Mouse (Mus musculus): ENCODE results near the gene Ftsj3. TPM values are rescaled to one million over a fixed set of nuclear protein-coding genes. Genes with fewer than 3 reads are reported as not detected.

The Ftsj3 gene
- polyA plus RNA-seq (2015; fragmentation: Nextera tagmentation; extraction: Ambion mirVana) = 50.8 and 52.7 TPM in 2 replicates

DNA sequence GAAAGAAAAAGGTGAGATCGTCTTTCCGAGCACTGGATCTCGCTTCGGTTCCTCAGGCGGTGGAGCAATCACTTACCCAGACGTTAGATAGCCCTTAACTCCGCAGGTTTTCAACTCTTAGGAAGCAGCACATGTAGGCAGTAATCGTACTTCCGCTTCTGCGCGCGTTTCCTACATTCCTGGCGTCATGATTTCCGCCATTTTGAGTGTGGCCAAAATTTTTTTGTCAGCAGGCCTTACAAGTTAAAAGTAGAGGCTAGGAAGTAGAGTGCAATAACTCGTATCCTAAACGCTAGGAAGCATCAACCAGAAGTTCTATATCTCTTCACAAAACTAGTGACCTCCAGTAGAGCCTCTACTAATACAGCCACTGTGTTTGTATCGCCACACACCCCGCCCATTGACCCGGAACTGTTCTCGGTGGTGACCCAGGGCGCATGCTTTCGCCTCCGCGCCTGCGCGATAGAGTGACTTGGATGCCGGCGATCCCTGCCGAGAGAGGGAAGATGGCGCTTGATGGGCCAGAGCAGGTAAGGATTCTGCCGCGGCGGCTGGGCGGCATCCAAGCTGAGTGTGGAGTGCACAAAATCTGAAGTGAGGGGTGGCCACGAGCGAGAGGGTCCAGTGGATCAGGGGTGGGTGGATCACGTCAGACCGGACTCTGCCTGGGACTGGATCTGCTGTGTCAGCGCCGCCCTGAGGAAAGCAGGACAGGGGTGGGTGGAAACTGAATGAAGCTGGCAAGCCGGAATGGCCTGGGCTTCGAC is at the start of gene Ftsj3, which contains the start of gene Psmc5:
Gene Ftsj3 (minus strand): TSS at position 395 of the 767 bp plus-strand sequence.
Gene Psmc5 (plus strand): TSS at position 470 of the 767 bp plus-strand sequence.
- Histone ChIP-seq H3K27me3 (no peaks in the 10 kb centered on the region), H3K4me1 (peaks cover 19% of the 10 kb centered on the region), H3K9me3 (no peaks in the 10 kb centered on the region), H3K36me3 (peaks cover 56% of the 10 kb centered on the region), H3K27ac (peak within 1 kb of the TSS; percentile 83), H3K9ac (peak within 1 kb of the TSS; percentile 76), H3K4me3 (peak within 1 kb of the TSS; percentile 84), H3K4me2 (peak within 1 kb of the TSS; percentile 77)
- peak; percentile 94 for ATAC-seq (ENCODE audit: insufficient number of reproducible peaks, low FRiP score, low TSS enrichment, low read depth)
- under 1% methylated on average over 42 of the region's 42 CpGs for WGBS

DNA sequence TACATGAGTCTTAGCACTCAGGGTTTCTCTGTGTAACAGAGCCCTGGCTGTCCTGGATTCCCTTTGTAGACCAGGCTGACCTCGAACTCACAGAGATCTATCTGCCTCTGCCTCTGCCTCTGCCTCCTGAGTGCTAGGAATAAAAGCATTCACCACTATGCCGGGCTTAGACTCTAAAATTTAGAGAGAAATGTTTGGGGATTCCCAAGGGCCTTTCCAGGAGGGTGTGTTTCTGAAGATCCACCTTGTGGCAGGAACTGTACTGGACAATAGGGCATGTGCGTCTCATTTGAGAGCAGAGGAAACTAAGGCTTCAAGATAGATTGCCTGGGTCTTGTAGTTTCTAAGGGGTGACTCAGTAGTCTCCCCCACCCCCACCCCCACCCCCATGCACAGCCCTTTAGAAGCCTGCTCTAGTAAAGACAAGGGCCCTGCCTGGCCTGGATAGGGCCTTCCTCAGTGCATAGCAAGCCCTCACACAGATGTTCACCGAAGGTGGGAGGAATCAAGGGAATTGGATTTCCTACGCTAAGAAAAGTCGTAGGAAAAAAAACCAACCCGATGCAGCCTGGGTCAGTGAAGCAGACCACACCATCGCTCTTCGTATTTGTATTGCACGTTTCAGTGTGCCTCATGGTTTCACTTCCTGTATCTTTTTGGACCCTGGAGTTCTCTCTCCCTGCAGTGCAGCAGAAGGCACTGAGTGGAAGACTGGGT is 49.6 kb upstream of the Ftsj3 start:
- Histone ChIP-seq H3K27me3 (no peaks in the 10 kb centered on the region), H3K27ac (no peak overlapping the region), H3K4me1 (0 out of 2 replicates have a peak, but pooled peaks cover 3% of the 10 kb centered on the region), H3K4me2 (no peak overlapping the region), H3K36me3 (no peaks in the 10 kb centered on the region), H3K9ac (no peak overlapping the region), H3K9me3 (no peaks in the 10 kb centered on the region), H3K4me3 (no peak overlapping the region)
- 72% methylated on average over 10 of the region's 10 CpGs for WGBS
- ATAC-seq (ENCODE audit: insufficient number of reproducible peaks, low FRiP score, low TSS enrichment, low read depth) = no peak

DNA sequence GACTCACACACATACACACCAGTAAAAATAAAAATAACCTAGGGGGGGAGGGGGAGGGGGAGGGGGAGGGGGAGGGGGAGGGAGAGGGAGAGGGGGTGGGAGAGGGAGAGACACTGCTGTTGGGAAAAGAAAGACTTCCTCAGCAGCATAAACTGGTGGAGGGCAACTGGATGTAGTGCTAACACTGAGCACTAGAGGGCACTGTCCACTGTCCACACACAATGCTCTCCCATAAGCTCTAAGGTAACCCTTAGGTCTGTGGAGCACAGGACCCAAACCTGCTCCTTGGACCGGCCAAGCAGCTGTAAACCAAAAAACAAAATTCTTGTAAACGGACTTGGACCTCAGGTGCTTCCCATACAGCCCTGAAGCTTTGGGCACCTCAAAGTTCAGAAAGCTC is 46.8 kb upstream of the Ftsj3 start:
- Histone ChIP-seq H3K4me3 (no peak overlapping the region), H3K9me3 (no peaks in the 10 kb centered on the region), H3K36me3 (no peaks in the 10 kb centered on the region), H3K4me2 (no peak overlapping the region), H3K27me3 (no peaks in the 10 kb centered on the region), H3K27ac (no peak overlapping the region), H3K4me1 (no peaks in the 10 kb centered on the region), H3K9ac (no peak overlapping the region)
- ATAC-seq (ENCODE audit: insufficient number of reproducible peaks, low FRiP score, low TSS enrichment, low read depth) = no peak
- 10% methylated on average over 2 of the region's 2 CpGs for WGBS

DNA sequence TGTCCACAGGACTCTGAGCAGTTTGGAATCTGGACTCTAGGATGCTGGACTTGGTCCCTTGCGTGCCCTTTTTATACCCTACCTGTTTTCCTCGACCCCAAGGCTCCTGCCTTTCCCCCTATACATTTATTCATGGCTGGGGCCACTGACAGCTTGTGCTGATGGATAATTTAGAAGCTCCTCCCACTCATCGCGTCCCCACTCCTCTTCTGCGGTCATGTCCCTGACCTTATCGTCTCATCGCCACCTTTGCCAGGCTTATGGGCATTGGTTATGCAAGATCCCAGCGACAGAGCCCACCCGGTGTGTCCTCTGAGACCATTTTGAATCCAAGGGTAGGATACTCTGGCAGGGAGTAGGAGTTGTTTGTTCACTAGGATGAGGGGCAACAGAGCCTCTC is 45.9 kb upstream of the Ftsj3 start, which contains the start of gene Gh:
Gene Gh (minus strand): TSS at position 101 of the 400 bp plus-strand sequence.
- H3K4me1 ChIP-seq = no peaks in the 10 kb centered on the region
- H3K36me3 ChIP-seq = no peaks in the 10 kb centered on the region
- no peak within 1 kb of the TSS for H3K27ac ChIP-seq
- H3K4me2 ChIP-seq = no peak within 1 kb of the TSS
- no peaks in the 10 kb centered on the region for H3K27me3 ChIP-seq
- WGBS = 74% methylated on average over 9 of the region's 9 CpGs
- H3K9ac ChIP-seq = no peak within 1 kb of the TSS
- no peaks in the 10 kb centered on the region for H3K9me3 ChIP-seq
- no peak within 1 kb of the TSS for H3K4me3 ChIP-seq
- ATAC-seq (ENCODE audit: insufficient number of reproducible peaks, low FRiP score, low TSS enrichment, low read depth) = no peak

DNA sequence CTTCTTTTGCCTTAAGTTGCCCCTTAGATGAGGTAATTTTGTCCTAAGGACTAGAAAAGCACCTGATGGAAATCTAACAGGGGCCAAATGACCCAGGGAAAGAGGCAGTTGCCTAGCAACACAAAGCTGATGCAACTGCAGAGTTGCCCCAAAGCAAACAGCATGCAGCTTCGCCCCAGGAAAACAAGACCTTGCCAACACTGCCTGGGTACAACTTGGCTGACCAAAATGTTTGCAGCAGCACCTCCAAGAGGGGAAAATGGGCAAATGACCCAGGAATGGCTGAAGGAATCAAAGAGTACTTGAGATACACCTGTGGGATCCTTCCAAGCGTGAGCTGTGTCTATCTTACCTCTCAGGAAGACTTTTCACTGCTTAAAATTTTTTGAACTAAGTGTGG is 36.0 kb upstream of the Ftsj3 start:
- Histone ChIP-seq H3K9me3 (no peaks in the 10 kb centered on the region), H3K27me3 (no peaks in the 10 kb centered on the region), H3K4me1 (peaks cover 11% of the 10 kb centered on the region; the same call in 1 of the 2 replicates), H3K9ac (no peak overlapping the region), H3K4me3 (no peak overlapping the region), H3K4me2 (no peak overlapping the region), H3K36me3 (no peaks in the 10 kb centered on the region), H3K27ac (no peak overlapping the region)
- WGBS = 89% methylated on average over 2 of the region's 2 CpGs
- no peak for ATAC-seq (ENCODE audit: insufficient number of reproducible peaks, low FRiP score, low TSS enrichment, low read depth)

DNA sequence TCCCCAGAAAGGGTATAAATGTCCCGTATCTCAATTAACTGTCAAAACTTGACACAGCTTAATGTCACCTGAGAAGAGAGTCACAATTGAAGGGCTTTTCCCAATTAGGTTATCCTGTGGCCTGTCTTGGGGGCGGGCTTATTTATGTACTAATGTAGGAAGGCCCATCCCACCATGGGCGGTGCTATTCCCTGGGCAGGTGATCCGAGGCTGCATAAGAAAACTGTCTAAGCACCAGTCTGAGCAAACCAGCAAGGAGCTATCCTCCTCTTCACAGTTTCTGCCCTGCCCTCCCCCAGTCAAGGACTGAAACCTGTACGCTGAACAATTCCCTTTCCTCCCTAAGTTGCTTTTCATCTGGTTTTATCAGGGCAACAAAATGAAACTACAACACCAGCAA is 34.5 kb upstream of the Ftsj3 start:
- H3K4me3 ChIP-seq = no peak overlapping the region
- WGBS = 86% methylated on average over 5 of the region's 5 CpGs
- H3K36me3 ChIP-seq = no peaks in the 10 kb centered on the region
- H3K4me1 ChIP-seq = peaks cover 19% of the 10 kb centered on the region
- no peak overlapping the region for H3K27ac ChIP-seq
- no peak overlapping the region for H3K9ac ChIP-seq
- no peak for ATAC-seq (ENCODE audit: insufficient number of reproducible peaks, low FRiP score, low TSS enrichment, low read depth)
- no peaks in the 10 kb centered on the region for H3K9me3 ChIP-seq
- no peaks in the 10 kb centered on the region for H3K27me3 ChIP-seq
- H3K4me2 ChIP-seq = no peak overlapping the region

DNA sequence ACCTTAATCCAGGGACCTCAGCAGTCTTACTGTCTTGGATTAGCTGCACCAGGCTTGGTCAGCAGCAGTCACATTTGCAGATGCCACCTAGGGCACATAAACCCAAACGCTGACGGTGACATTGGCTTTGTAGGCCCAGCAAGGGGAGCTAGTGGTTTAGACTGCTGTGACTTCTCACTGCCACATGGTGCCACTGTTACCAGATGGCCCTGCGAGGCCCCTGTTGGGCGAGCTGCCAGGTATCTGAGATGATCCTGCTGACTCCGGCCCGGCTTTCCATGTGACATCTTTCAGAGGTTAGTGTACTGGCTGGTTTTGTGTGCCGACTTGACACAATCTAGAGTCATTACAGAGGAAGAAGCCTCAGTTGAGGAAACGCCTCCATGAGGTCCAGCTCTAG is 33.5 kb upstream of the Ftsj3 start:
- H3K4me1 ChIP-seq = peaks cover 19% of the 10 kb centered on the region
- H3K36me3 ChIP-seq = no peaks in the 10 kb centered on the region
- 53% methylated on average over 8 of the region's 8 CpGs for WGBS
- H3K4me2 ChIP-seq = no peak overlapping the region
- ATAC-seq (ENCODE audit: insufficient number of reproducible peaks, low FRiP score, low TSS enrichment, low read depth) = no peak
- no peak overlapping the region for H3K4me3 ChIP-seq
- H3K9me3 ChIP-seq = no peaks in the 10 kb centered on the region
- H3K9ac ChIP-seq = no peak overlapping the region
- H3K27ac ChIP-seq = no peak overlapping the region
- H3K27me3 ChIP-seq = no peaks in the 10 kb centered on the region

DNA sequence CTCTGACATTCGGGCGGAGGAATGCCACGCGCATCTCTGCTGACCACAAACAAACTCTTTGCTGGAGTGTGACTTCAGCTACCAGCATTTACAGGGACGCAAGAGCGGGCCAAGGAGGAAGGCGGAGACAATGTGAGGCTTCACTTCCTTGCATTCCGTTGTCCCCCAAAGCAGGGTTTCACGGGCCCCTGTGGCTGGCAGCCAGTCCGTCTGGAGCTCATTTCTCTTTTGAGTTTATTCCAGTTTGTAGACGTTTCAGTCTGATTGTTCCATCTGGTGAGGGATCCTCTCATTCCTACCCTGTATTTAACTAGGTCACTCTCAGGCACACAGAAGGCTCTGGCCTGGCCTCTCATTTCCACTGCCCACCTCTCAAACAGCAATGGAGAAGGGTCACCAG is 31.1 kb upstream of the Ftsj3 start:
- no peak for ATAC-seq (ENCODE audit: insufficient number of reproducible peaks, low FRiP score, low TSS enrichment, low read depth)
- Histone ChIP-seq H3K4me1 (peaks cover 19% of the 10 kb centered on the region), H3K4me3 (no peak overlapping the region), H3K9ac (no peak overlapping the region), H3K36me3 (no peaks in the 10 kb centered on the region), H3K4me2 (no peak overlapping the region), H3K27ac (peak overlapping the region; percentile 80), H3K9me3 (no peaks in the 10 kb centered on the region), H3K27me3 (no peaks in the 10 kb centered on the region)
- 31% methylated on average over 11 of the region's 11 CpGs for WGBS

DNA sequence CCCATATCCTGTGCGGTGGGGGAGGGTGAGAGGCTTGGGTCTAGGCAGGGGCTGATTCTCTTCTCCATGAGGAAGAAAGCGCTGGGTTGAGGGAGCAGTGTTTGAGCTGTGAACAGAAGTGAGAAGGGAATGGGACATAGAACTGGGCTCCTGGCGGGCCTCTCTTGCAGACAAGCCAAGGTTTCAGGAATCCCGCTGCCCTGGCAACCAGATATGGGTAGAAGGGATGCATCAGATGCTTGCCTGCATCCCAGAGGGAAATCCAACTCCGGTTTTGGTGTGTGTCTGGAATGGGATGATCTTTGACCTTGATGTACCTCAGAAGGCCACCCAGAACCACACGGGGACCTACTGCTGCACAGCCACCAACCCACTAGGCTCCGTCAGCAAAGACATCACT is 30.3 kb upstream of the Ftsj3 start:
- Histone ChIP-seq H3K9me3 (no peaks in the 10 kb centered on the region), H3K4me2 (no peak overlapping the region), H3K9ac (no peak overlapping the region), H3K4me1 (peaks cover 19% of the 10 kb centered on the region), H3K36me3 (no peaks in the 10 kb centered on the region), H3K27me3 (no peaks in the 10 kb centered on the region), H3K27ac (peak overlapping the region; percentile 80), H3K4me3 (no peak overlapping the region)
- 90% methylated on average over 7 of the region's 7 CpGs for WGBS
- no peak for ATAC-seq (ENCODE audit: insufficient number of reproducible peaks, low FRiP score, low TSS enrichment, low read depth)

DNA sequence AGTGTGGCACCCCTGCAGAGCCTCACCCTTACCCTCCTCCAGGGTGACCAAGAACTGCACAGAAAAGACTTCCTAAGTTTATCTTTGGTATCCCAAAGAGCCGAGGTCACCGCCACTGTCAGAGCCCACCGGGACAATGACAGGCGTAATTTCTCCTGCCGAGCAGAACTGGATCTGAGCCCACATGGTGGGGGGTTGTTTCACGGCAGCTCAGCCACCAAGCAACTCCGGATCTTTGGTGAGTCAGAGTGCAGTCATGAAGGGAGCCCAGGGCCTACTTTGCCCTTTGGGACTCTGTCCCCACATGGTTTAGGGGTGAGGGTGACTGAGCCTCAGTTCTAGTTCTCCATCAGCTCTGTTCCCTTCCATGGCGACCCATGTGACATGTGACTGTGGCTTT is 28.2 kb upstream of the Ftsj3 start:
- no peak for ATAC-seq (ENCODE audit: insufficient number of reproducible peaks, low FRiP score, low TSS enrichment, low read depth)
- no peaks in the 10 kb centered on the region for H3K36me3 ChIP-seq
- no peaks in the 10 kb centered on the region for H3K27me3 ChIP-seq
- WGBS = 72% methylated on average over 8 of the region's 8 CpGs
- no peaks in the 10 kb centered on the region for H3K9me3 ChIP-seq
- no peak overlapping the region for H3K9ac ChIP-seq
- no peak overlapping the region for H3K4me2 ChIP-seq
- no peak overlapping the region for H3K4me3 ChIP-seq
- no peak overlapping the region for H3K27ac ChIP-seq
- H3K4me1 ChIP-seq = peaks cover 19% of the 10 kb centered on the region

DNA sequence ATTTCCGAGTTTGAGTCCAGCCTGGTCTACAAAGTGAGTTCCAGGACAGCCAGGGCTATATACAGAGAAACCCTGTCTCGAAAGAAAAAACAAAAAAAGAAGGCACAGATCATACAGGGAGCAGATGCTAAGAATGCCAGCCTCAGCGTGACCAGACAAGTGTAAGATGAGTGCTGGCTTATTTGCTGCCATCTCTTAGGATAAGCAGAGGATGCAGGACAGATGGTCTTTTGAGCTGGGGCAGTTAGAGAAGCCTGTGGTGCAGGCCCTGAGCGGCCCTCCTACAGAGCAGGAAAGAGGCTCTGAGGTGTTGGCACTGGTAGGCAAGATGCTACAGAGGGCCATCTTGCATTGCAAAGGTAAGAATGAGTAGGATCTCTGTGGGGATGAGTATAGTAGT is 27.5 kb upstream of the Ftsj3 start:
- H3K27me3 ChIP-seq = no peaks in the 10 kb centered on the region
- H3K9me3 ChIP-seq = no peaks in the 10 kb centered on the region
- whole genome bisulfite sequencing = 72% methylated on average over 4 of the region's 4 CpGs
- H3K4me3 ChIP-seq = no peak overlapping the region
- H3K4me2 ChIP-seq = no peak overlapping the region
- no peak overlapping the region for H3K9ac ChIP-seq
- H3K36me3 ChIP-seq = no peaks in the 10 kb centered on the region
- H3K4me1 ChIP-seq = peaks cover 19% of the 10 kb centered on the region
- no peak overlapping the region for H3K27ac ChIP-seq
- no peak for ATAC-seq (ENCODE audit: insufficient number of reproducible peaks, low FRiP score, low TSS enrichment, low read depth)

DNA sequence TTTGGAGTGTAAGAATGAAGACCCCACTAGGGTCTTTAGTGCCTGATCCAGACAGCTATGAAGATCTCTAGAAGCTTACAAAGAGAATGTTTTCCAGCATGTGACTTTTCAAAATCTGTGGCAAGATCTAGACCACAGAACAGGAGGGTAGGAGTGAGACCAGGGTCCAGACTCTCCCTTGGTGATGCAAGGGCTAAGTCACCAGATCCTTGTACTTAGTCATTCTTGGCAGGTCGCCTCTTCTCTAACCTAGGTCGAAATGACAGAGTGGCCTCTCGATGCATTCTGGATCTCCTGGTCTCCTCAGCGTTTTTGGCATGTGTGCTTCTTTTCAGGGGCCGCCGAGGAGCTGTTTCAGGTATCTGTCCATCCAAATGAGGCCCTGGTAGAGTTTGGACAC is 26.6 kb upstream of the Ftsj3 start:
- ATAC-seq (ENCODE audit: insufficient number of reproducible peaks, low FRiP score, low TSS enrichment, low read depth) = no peak
- Histone ChIP-seq H3K27ac (no peak overlapping the region), H3K27me3 (no peaks in the 10 kb centered on the region)

More for the DNA sequence above, 26.6 kb upstream of the Ftsj3 start:
- H3K4me1 ChIP-seq = peaks cover 14% of the 10 kb centered on the region
- H3K4me2 ChIP-seq = no peak overlapping the region
- H3K36me3 ChIP-seq = no peaks in the 10 kb centered on the region
- 79% methylated on average over 6 of the region's 6 CpGs for WGBS
- no peaks in the 10 kb centered on the region for H3K9me3 ChIP-seq
- no peak overlapping the region for H3K4me3 ChIP-seq
- no peak overlapping the region for H3K9ac ChIP-seq

Measured in limb, embryonic 15.5 days (tissue).